Mouse (Mus musculus) lung, postnatal 25 days (tissue): ENCODE measurements around the gene Nop10.
"Not testable (repeated sequence)": the region's sequence is repeated elsewhere in the genome, so short reads cannot be mapped to it uniquely, and the experiment has no call there.

Experiments used
- DNase-seq: peaks from one replicate; pipeline ENCODE4 v3.0.0; 2022; ENCODE audit warnings: low spot score

The Nop10 gene

DNA sequence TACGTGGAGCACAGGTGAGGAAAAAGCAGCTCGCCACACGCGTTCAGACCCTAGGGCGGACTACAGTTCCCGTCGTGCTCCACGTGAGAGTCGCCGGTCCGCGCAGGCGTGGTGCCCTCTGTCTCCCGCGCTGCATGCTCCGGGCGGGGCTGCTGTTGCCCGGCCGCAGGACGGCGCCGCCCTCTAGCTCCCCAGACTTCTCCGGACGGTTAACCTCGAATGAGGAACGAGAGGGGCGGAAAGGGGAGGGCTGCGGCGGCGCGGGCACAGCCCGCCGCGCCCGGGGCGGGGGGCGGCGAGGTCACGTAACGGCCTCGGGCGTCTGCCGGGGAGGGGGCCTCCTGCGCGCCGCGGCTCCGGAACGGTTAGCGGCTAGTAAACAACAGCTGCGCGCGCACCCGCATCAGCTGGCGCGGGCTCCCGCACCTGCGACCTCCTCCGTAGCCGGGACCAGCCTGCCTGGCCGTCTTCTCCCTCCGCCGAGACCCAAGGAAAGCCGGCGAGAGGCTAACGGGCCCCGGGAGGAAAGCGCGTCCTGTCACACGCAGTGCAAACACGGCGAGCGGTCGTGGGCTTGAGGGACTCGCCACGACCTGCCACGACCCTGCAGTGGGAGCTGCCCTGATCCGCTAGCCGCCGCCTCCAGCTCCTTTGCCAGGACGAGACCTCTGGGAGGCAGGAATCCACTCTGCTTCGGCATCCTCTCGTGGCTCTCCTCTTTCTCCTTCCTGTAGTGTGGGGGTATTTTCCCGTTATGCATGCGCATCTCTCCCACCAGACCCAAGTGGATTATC, 3.9 kb downstream of the Nop10 start, which contains the start of gene Slc12a6:
Gene Slc12a6, plus strand, starts transcription at position 378 of the 794 bp plus-strand sequence.
- DNase-seq = peak; percentile 96

DNA sequence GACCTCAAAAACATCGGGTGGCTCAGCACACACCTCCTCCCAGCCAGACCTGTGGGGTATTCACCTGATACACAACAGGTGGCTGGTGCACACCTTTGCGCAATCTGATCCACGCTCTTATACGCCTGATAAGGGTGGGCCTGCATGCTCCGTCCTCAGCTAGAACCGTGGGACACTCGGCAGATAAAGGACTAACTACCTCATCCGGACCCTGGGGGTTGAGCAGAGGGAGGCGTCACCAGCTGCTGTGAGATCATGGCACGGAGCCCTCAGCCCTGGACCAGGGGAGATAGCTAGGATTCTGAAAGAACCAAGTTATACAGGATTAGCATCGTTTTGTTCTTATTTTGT, 4.5 kb downstream of the Nop10 start, which contains the start of gene Gm21985:
Gene Gm21985, plus strand, starts transcription at position 73 of the 351 bp plus-strand sequence.
- DNase-seq = peak; percentile 62

GRCm38 (mm10) chr2:112266780-112267179, 5.1 kb downstream of the Nop10 start:
- DNase-seq = no peak

- peak; percentile 47 for DNase-seq
Observed at GRCm38 (mm10) chr2:112267547-112268269, 6.0 kb downstream of the Nop10 start.

DNA sequence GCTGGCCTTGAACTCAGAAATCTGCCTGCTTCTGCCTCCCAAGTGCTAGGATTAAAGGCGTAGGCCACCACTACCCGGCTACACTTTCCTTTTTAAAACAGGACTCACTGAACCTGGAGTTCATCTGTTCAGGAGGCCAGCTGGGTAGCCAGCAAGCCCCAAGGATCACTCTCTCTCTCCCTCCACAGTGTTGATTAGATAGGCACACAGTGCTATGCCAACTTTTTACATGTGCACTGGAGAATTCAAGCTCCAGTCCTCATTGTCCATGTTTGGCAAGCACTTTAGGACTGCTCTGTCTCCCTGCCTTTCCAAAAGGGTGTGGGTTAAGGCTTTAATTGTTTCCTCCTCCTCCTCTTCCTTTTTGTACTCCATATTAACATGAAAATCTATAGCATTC, 8.3 kb downstream of the Nop10 start:
- DNase-seq = no peak

GRCm38 (mm10) chr2:112272909-112273308, 11.2 kb downstream of the Nop10 start:
- DNase-seq = no peak

GRCm38 (mm10) chr2:112273474-112273873, 11.7 kb downstream of the Nop10 start:
- no peak for DNase-seq

- no peak for DNase-seq
Observed at GRCm38 (mm10) chr2:112276870-112277269, 15.1 kb downstream of the Nop10 start.

- DNase-seq = no peak
Observed at GRCm38 (mm10) chr2:112282846-112283245, 21.1 kb downstream of the Nop10 start.

GRCm38 (mm10) chr2:112284363-112285030, 22.8 kb downstream of the Nop10 start:
- DNase-seq = peak; percentile 82

GRCm38 (mm10) chr2:112285031-112285390, 23.3 kb downstream of the Nop10 start:
- DNase-seq = no peak

DNA sequence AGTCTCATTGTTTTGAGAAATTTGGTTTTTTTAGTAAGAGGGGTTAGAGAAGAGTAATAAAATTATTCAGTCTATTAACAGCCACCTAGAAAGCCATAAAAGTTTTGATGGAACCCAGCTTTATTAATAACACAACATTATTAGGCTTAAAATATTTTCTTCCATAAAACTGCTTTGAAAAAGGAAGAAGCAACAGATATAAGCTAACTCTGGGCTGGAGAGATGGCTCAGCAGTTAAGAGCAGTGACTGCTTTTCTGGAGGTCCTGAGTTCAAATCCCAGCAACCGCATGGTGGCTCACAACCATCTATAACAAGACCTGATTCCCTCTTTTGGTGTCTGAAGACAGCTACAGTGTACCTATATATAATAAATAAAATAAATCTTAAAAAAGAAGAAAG, 24.3 kb downstream of the Nop10 start:
- not testable (repeated sequence) for DNase-seq

- DNase-seq = no peak
Observed at GRCm38 (mm10) chr2:112287059-112287458, 25.3 kb downstream of the Nop10 start.

GRCm38 (mm10) chr2:112289507-112289906, 27.8 kb downstream of the Nop10 start:
- no peak for DNase-seq

GRCm38 (mm10) chr2:112292823-112293222, 31.1 kb downstream of the Nop10 start:
- DNase-seq = no peak

GRCm38 (mm10) chr2:112296211-112296610, 34.5 kb downstream of the Nop10 start:
- DNase-seq = no peak

- no peak for DNase-seq
Observed at GRCm38 (mm10) chr2:112298221-112298620, 36.5 kb downstream of the Nop10 start.

- DNase-seq = no peak
Observed at GRCm38 (mm10) chr2:112308671-112309070, 46.9 kb downstream of the Nop10 start.

GRCm38 (mm10) chr2:112309161-112309600, 47.5 kb downstream of the Nop10 start:
- DNase-seq = peak; percentile 26
